Mouse (Mus musculus) cerebellum, adult 2 months (tissue): ENCODE results near the gene Gm43720. TPM values are rescaled to one million over a fixed set of nuclear protein-coding genes. Genes with fewer than 3 reads are reported as not detected.

Experiments used
- DNase-seq, 2 experiments: peaks; one replicate each; pipeline ENCODE4 v3.0.0; 2021
- H3K27ac ChIP-seq: fragments of 200-500 bp; 2 replicates; pipeline ENCODE4 v1.5.1; 2012; ENCODE audit warnings: low read length, control low read depth, inconsistent platforms; ENCODE audit not compliant: insufficient read depth
- H3K27me3 ChIP-seq: fragments of 200-500 bp; 2 replicates; pipeline ENCODE4 v1.6.1; 2012; ENCODE audit warnings: inconsistent platforms, mild to moderate bottlenecking, low read length, moderate library complexity; ENCODE audit not compliant: control insufficient read depth, insufficient read depth
- H3K4me1 ChIP-seq: fragments of 200-500 bp; 2 replicates; pipeline ENCODE4 v1.6.1; 2011; ENCODE audit warnings: low read length; ENCODE audit not compliant: control insufficient read depth, insufficient read depth
- H3K4me3 ChIP-seq: fragments of 200-500 bp; replicated peaks from 2 replicates; pipeline ENCODE3; 2011; ENCODE audit warnings: mild to moderate bottlenecking, low read depth, low read length, control low read depth; ENCODE audit not compliant: insufficient read depth
- CTCF ChIP-seq: fragments of 200-500 bp; IDR thresholded peaks from 2 replicates; pipeline ENCODE4 v1.5.1; 2011; ENCODE audit warnings: low read depth, mild to moderate bottlenecking, control low read depth, low read length, moderate library complexity, borderline replicate concordance; ENCODE audit not compliant: insufficient read depth
- POLR2A ChIP-seq: fragments of 200-500 bp; IDR thresholded peaks from 2 replicates; pipeline ENCODE4 v1.6.1; 2011; ENCODE audit warnings: low read length, control low read depth, borderline replicate concordance; ENCODE audit not compliant: insufficient read depth
- WGBS: fragments of 180-500 bp; shearing (Covaris S2); methylation state at CpG from one replicate; pipeline ENCODE4 v1.1.7; 2018; 5-methylcytosine and 5-hydroxymethylcytosine counted together
- polyA plus RNA-seq: library from polyadenylated mRNA; depleted of rRNA; stranded (reverse); fragments of >200 nt; gene quantifications from 2 replicates; pipeline ENCODE4 v1.2.3, GENCODE M21; 2012

Gene Gm43720
- polyA plus RNA-seq, 1 experiment: 0.03 TPM

GRCm38 (mm10) chr5:138258993-138259392 lies 20.8 kb downstream of the Gm43720 start:
- TF ChIP-seq POLR2A (no peak), CTCF (no peak)
- Histone ChIP-seq H3K27ac (no peak overlapping the region), H3K4me3 (no peak overlapping the region), H3K27me3 (no peaks in the 10 kb centered on the region), H3K4me1 (peaks cover 9% of the 10 kb centered on the region; the same call in 1 of the 2 replicates)
- WGBS: 84% methylated on average over 7 of the region's 7 CpGs
- DNase-seq: no peak

GRCm38 (mm10) chr5:138258542-138258941 lies 21.2 kb downstream of the Gm43720 start:
- Histone ChIP-seq H3K27ac (no peak overlapping the region), H3K27me3 (no peaks in the 10 kb centered on the region), H3K4me3 (no peak overlapping the region), H3K4me1 (peaks cover 9% of the 10 kb centered on the region; the same call in 1 of the 2 replicates)
- no peak for DNase-seq
- TF ChIP-seq CTCF: no peak
- 78% methylated on average over 6 of the region's 6 CpGs for WGBS

GRCm38 (mm10) chr5:138258078-138258477 lies 21.7 kb downstream of the Gm43720 start:
- peaks cover 9% of the 10 kb centered on the region; the same call in 1 of the 2 replicates for H3K4me1 ChIP-seq
- no peaks in the 10 kb centered on the region for H3K27me3 ChIP-seq
- 78% methylated on average over 3 of the region's 3 CpGs for WGBS

GRCm38 (mm10) chr5:138257585-138257978 lies 22.2 kb downstream of the Gm43720 start:
- Histone ChIP-seq H3K4me3 (no peak overlapping the region), H3K27ac (no peak overlapping the region), H3K4me1 (peaks cover 5% of the 10 kb centered on the region; the same call in 1 of the 2 replicates), H3K27me3 (no peaks in the 10 kb centered on the region)
- TF ChIP-seq CTCF (no peak), POLR2A (no peak)
- DNase-seq: no peak
- 96% methylated on average over 4 of the region's 4 CpGs for WGBS

More at GRCm38 (mm10) chr5:138258078-138258477, 21.7 kb downstream of the Gm43720 start:
- no peak for DNase-seq
- TF ChIP-seq CTCF (no peak), POLR2A (no peak)
- H3K4me3 ChIP-seq: no peak overlapping the region
- no peak overlapping the region for H3K27ac ChIP-seq

- Histone ChIP-seq H3K4me3 (no peak overlapping the region), H3K4me1 (peaks cover under 1% of the 10 kb centered on the region; the same call in 1 of the 2 replicates), H3K27me3 (no peaks in the 10 kb centered on the region), H3K27ac (no peak overlapping the region)
- DNase-seq: no peak
- TF ChIP-seq POLR2A (no peak), CTCF (no peak)
- WGBS: 84% methylated on average over 10 of the region's 10 CpGs
These were observed 22.7 kb downstream of the Gm43720 start for GRCm38 (mm10) chr5:138256966-138257584.

- peak overlapping the region; percentile 91 for H3K4me3 ChIP-seq
- no peak for TF ChIP-seq POLR2A
- TF ChIP-seq CTCF: no peak
- no peaks in the 10 kb centered on the region; the same call in 1 of the 2 replicates for H3K4me1 ChIP-seq
- peak in 1 of 2 experiments; percentile 61 for DNase-seq
- H3K27ac ChIP-seq: peak overlapping the region; percentile 77
- 0% methylated on average over 7 of the region's 7 CpGs for WGBS
- no peaks in the 10 kb centered on the region for H3K27me3 ChIP-seq
These were observed 23.7 kb downstream of the Gm43720 start for GRCm38 (mm10) chr5:138256094-138256467.

GRCm38 (mm10) chr5:138255353-138256093 lies 24.2 kb downstream of the Gm43720 start, which contains the start of gene Lamtor4:
Gene Lamtor4 (plus strand): TSS chr5:138255482.
- TF ChIP-seq POLR2A: peak; percentile 94
- TF ChIP-seq CTCF: peak; percentile 38; the same call in 1 of the 2 replicates
- WGBS: under 1% methylated on average over 38 of the region's 38 CpGs

GRCm38 (mm10) chr5:138253061-138253460 lies 26.7 kb downstream of the Gm43720 start:
- TF ChIP-seq POLR2A (no peak), CTCF (no peak)
- H3K27ac ChIP-seq: no peak overlapping the region
- H3K4me1 ChIP-seq: no peaks in the 10 kb centered on the region; the same call in 1 of the 2 replicates
- no peak overlapping the region for H3K4me3 ChIP-seq
- WGBS: 95% methylated on average over 3 of the region's 3 CpGs
- H3K27me3 ChIP-seq: no peaks in the 10 kb centered on the region
- DNase-seq: no peak

More at GRCm38 (mm10) chr5:138255353-138256093, 24.2 kb downstream of the Gm43720 start, which contains the start of gene Lamtor4:
- peak within 1 kb of the TSS; percentile 77 for H3K27ac ChIP-seq
- DNase-seq: peak; percentile 95 to 99
- H3K4me3 ChIP-seq: peak within 1 kb of the TSS; percentile 91
- no peaks in the 10 kb centered on the region; the same call in 1 of the 2 replicates for H3K4me1 ChIP-seq
- no peaks in the 10 kb centered on the region for H3K27me3 ChIP-seq
